Mouse (Mus musculus): ENCODE data around the gene Pecr. TPM values are rescaled to one million over a fixed set of nuclear protein-coding genes. Genes with fewer than 3 reads are reported as not detected.
A peak's percentile ranks its signal among the peaks of the same experiment; 100 is the strongest.

Gene Pecr
- total and polyA plus RNA-seq, 3 experiments: 17.6 to 24.8 (median 21.3) TPM

- Histone ChIP-seq H3K27me3 (replicated peaks) (no peaks in the 10 kb centered on the region), H3K79me2 (replicated peaks; ENCODE audit: control insufficient read depth, extremely low read depth, insufficient read depth, poor library complexity, severe bottlenecking) (no peaks in the 10 kb centered on the region), H3K27ac (ENCODE audit: insufficient read depth, low read depth) (peak overlapping the region; percentile 96), H3K36me3 (replicated peaks in 1 of 2; ENCODE audit: control insufficient read depth in 1 of 2, insufficient read depth in 1 of 2, low read length in 1 of 2) (peaks cover 0 to 16% of the 10 kb centered on the region in 2 experiments), H3K9ac (ENCODE audit: insufficient read depth, low read depth) (peak overlapping the region; percentile 56), H3K4me1 (ENCODE audit: control insufficient read depth in 1 of 2, insufficient read depth in 2 of 2) (peaks cover 0 to 26% of the 10 kb centered on the region in 2 experiments; a peak in 2 of 4 replicates), H3K4me3 (replicated peaks in 1 of 3; ENCODE audit: low read depth in 2 of 3, low read length in 2 of 3, poor library complexity in 1 of 3) (peak overlapping the region; percentile 31 to 62 (median 50)), H3K4me2 (ENCODE audit: insufficient read depth, low read depth, poor library complexity, severe bottlenecking) (peak overlapping the region; percentile 94), H3K9me3 (replicated peaks; ENCODE audit: low read length) (no peaks in the 10 kb centered on the region)
- in situ Hi-C loops (cut with MboI; ENCODE audit: low pct_ligation_motif_present, low pct_unique_long_range_greater_than_20kb, low sequenced_read_pairs) (no loop called here), dilution Hi-C loops (cut with MboI; ENCODE audit: extremely low pct_ligation_motif_present, extremely low pct_unique_long_range_greater_than_20kb, low sequenced_read_pairs) (no loop called here)
- no peak for TF ChIP-seq ZKSCAN1 (IDR thresholded peaks at IDR 0.05; ENCODE audit: borderline replicate concordance, low read depth, low read length)
- no peak for TF ChIP-seq PAX5 (IDR thresholded peaks at IDR 0.05; ENCODE audit: low read length)
- peak; percentile 66 for TF ChIP-seq SIN3A (IDR thresholded peaks at IDR 0.05; ENCODE audit: low read length)
- TF ChIP-seq MAZ (IDR thresholded peaks at IDR 0.05; ENCODE audit: low read depth, low read length): no peak
- TF ChIP-seq NRF1 (IDR thresholded peaks at IDR 0.05; ENCODE audit: low read depth, low read length): no peak
- no peak for TF ChIP-seq SMC3 (IDR thresholded peaks at IDR 0.05; ENCODE audit: low read depth, low read length)
- TF ChIP-seq ELF1 (IDR thresholded peaks at IDR 0.05; ENCODE audit: low read depth, low read length): peak; percentile 90
- no peak for TF ChIP-seq POLR2AphosphoS2 (IDR thresholded peaks at IDR 0.05; ENCODE audit: low read depth, low read length)
- TF ChIP-seq MYC (IDR thresholded peaks at IDR 0.05; ENCODE audit: low read depth, low read length): peak; percentile 27; the same call in 1 of the 2 replicates
- TF ChIP-seq ETS1 (conservative IDR thresholded peaks at IDR 0.05; ENCODE audit: low read depth, low read length): no peak
- peak; percentile 57; the same call in 1 of the 2 replicates for TF ChIP-seq TCF12 (IDR thresholded peaks at IDR 0.05; ENCODE audit: low read depth, low read length)
- TF ChIP-seq JUN (IDR thresholded peaks at IDR 0.05; ENCODE audit: insufficient read depth, low read depth, low read length): no peak
- no peak for TF ChIP-seq JUND (conservative IDR thresholded peaks at IDR 0.05; ENCODE audit: low read depth, low read length)
- no peak for TF ChIP-seq BHLHE40 (IDR thresholded peaks at IDR 0.05; ENCODE audit: low read depth, low read length)
- TF ChIP-seq MXI1 (IDR thresholded peaks at IDR 0.05; ENCODE audit: low read depth, low read length): peak; percentile 82
- no peak for TF ChIP-seq USF1 (IDR thresholded peaks at IDR 0.05; ENCODE audit: low read depth, low read length)
- TF ChIP-seq MEF2A (IDR thresholded peaks at IDR 0.05; ENCODE audit: borderline replicate concordance, low read depth, low read length): no peak
- no peak for TF ChIP-seq EP300 (IDR thresholded peaks at IDR 0.05; ENCODE audit: low read length)
- TF ChIP-seq CHD2 (IDR thresholded peaks at IDR 0.05; ENCODE audit: low read length): peak; percentile 39; the same call in 1 of the 2 replicates
- TF ChIP-seq MAX (IDR thresholded peaks at IDR 0.05; ENCODE audit: low read length): peak; percentile 69; the same call in 1 of the 2 replicates
- no peak for TF ChIP-seq ZC3H11A (IDR thresholded peaks at IDR 0.05; ENCODE audit: low read depth, low read length)
- 0 out of 2 replicates have a peak, but pooled peaks have one; percentile 33 for TF ChIP-seq UBTF (IDR thresholded peaks at IDR 0.05; ENCODE audit: low read depth, low read length)
- peak; percentile 62 for TF ChIP-seq NELFE (IDR thresholded peaks at IDR 0.05; ENCODE audit: low read depth, low read length)
- peak; percentile 98 for TF ChIP-seq TBP (conservative IDR thresholded peaks at IDR 0.05; ENCODE audit: low read depth, low read length)
- TF ChIP-seq MAFK (IDR thresholded peaks at IDR 0.05; ENCODE audit: insufficient replicate concordance, low read length): no peak
- TF ChIP-seq GABPA (IDR thresholded peaks at IDR 0.05; ENCODE audit: insufficient replicate concordance, low read depth, low read length): no peak
- DNase-seq (ENCODE audit: extremely low read depth): peak; percentile 89
These were observed 29.5 kb downstream of the Pecr start for GRCm38 (mm10) chr1:72254545-72255061.

Data from CH12.LX (cell line).